Mouse (Mus musculus) testis, adult 2 months (tissue): ENCODE results near the gene Atg4b.

Experiments
- CTCF ChIP-seq: fragments of 200-500 bp; IDR thresholded peaks from 2 replicates; pipeline ENCODE4 v1.5.1; 2012; ENCODE audit warnings: low read depth, mild to moderate bottlenecking, inconsistent platforms, low read length, moderate library complexity; ENCODE audit not compliant: control insufficient read depth, insufficient read depth, insufficient replicate concordance
- POLR2A ChIP-seq: fragments of 200-500 bp; IDR thresholded peaks from 2 replicates; pipeline ENCODE4 v1.6.1; 2012; ENCODE audit warnings: low read depth, mild to moderate bottlenecking, inconsistent platforms, low read length, moderate library complexity; ENCODE audit not compliant: control insufficient read depth

DNA sequence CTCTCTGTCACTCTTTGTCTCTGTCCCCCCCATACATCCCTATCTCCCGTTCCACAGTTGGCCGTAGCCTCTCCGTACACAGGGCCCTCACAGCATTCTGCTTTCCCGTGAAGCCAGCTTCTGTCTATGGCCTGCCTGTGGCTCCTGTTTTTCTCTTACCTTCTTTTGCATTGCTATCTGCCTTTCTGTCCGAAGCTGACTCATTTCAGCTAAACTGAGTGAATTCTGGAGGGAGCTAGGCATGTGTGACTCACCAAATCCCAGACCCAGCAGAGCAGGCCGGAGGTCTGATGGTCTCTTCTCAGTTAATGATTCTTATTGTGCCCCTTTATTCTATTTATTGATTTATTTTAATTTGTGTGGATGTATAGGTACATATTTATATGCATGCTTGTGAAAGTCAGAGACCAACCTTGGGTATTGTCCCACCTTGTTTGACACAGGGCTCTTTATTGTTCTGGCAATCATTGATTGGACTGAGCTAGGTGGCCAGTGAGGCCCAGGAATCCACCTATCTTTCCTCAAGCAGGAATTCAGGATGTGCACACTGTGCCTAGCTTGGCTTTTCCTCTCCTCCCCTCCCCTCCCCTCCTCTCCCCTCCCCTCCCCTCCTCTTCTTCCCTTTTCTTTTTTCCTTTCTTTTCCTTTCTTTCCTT, 84.7 kb downstream of the Atg4b start:
- no peak for TF ChIP-seq CTCF
- TF ChIP-seq POLR2A, result no peak
